Mouse (Mus musculus) retina, postnatal 1 day (tissue): ENCODE measurements around the gene Mrpl40.

Experiments
- DNase-seq: peaks from one replicate; pipeline ENCODE4 v3.0.0-alpha.2; 2012

Gene Mrpl40

DNA sequence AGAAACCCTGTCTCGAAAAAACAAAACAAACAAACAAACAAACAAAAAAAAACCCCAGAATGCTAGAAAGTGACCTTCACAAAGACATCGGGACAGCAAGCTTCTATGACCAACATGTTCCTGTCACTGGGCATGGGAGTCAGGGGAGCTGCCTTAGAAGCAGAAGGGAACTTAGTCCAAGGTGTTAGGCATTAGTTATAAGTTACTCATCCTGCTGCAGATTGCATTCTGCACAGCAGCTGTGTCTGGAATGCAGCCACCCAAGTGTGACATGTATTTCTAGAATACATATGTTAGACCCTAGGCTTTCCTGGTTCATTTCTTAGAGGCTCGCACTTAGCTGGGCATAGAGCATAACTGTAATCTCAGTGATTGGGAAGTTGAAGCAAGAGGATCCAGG, 48.0 kb downstream of the Mrpl40 start:
- DNase-seq, result no peak

- no peak for DNase-seq
Measured at GRCm38 (mm10) chr16:18822925-18823324, 53.7 kb downstream of the Mrpl40 start.

DNA sequence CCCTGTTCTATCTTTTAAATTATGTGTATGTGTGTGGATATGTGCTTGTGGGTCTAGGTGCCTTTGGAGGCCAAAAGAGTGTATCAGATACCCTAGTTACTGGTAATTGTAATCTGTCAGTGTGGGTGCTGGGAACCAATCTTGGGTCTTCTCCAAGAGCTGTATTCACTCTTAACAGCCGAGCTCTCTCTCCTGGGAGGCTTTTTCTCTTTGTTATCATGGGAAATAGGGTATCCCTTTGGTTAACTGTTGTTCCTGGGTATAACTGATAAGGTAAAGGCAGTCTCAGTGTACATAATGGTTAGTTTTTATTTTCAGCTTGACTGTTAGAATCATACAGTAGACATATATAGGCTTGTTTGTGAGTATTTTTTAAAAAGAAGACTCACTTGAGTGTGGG, 54.3 kb downstream of the Mrpl40 start:
- no peak for DNase-seq
